ENCODE assay signal across 18 mouse cellular contexts in the genomic region with DNA sequence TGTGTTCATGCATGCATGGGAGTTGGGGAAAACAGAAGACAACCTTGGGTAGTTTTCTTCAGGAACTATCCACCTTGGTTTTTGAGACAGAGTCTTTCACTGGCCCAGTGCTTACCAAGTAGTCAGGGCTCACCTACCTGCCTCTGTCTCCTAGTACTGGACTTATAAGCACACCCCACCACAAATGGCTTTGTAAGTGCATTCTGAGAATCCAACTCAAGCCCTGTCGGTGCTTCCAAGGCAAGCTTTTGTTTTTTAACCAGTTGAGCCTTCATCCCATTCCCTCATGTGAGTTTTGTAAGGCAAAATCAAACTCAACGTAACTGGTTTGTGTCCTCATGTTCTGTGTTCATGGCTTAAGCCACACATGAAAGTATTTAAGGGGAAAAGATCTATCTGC.
A peak's percentile ranks its signal among the peaks of the same experiment; 100 is the strongest.
DNase-seq lines count a peak whose midpoint lies in the region; ATAC-seq lines count a peak whose summit lies in the region.
"Had no signal": no experiment of that assay in that cellular context is flagged by ENCODE, and none has a peak within 500 bp of the region (broad histone marks: within the 10 kb centered on the region; RNA-seq: fewer than 3 reads in every experiment).

No protein-coding gene starts in this region.

- no peaks in the 10 kb centered on the region for H3K27me3 ChIP-seq in heart, embryonic 11.5 days (ENCODE audit: control insufficient read depth, insufficient read depth, low read length)
- no peaks in the 10 kb centered on the region for H3K27me3 ChIP-seq in limb, embryonic 10.5 days (ENCODE audit: low read depth, poor library complexity, severe bottlenecking)
- no peaks in the 10 kb centered on the region for H3K27me3 ChIP-seq in liver, embryonic 12.5 days (replicated peaks)
- H3K27me3 ChIP-seq: embryonic facial prominence, embryonic 12.5 days; forebrain, embryonic 13.5 days; forebrain, embryonic 15.5 days had no signal

- H3K9ac ChIP-seq in heart, embryonic 11.5 days (ENCODE audit: low read depth, low read length): no peak overlapping the region
- no peak overlapping the region for H3K9ac ChIP-seq in liver, embryonic 12.5 days
- H3K9ac ChIP-seq: embryonic facial prominence, embryonic 12.5 days; forebrain, embryonic 13.5 days; forebrain, embryonic 15.5 days; forebrain, postnatal 0 days had no signal

- no peak overlapping the region for H3K4me3 ChIP-seq in heart, embryonic 11.5 days (ENCODE audit: low read depth, low read length)
- H3K4me3 ChIP-seq in brown adipose tissue, adult 24 weeks (ENCODE audit: insufficient read depth, low read depth, low read length): no peak overlapping the region
- H3K4me3 ChIP-seq in limb, embryonic 10.5 days: no peak overlapping the region
- H3K4me3 ChIP-seq in liver, embryonic 12.5 days: no peak overlapping the region
- H3K4me3 ChIP-seq: embryonic facial prominence, embryonic 10.5 days; embryonic facial prominence, embryonic 12.5 days; forebrain, embryonic 13.5 days; forebrain, embryonic 15.5 days had no signal

- WGBS in heart, embryonic 11.5 days (ENCODE audit: insufficient replicate concordance): 81% methylated on average over 2 of the region's 2 CpGs
- 89% methylated on average over 2 of the region's 2 CpGs for WGBS in limb, embryonic 10.5 days
- WGBS in liver, embryonic 12.5 days (ENCODE audit: insufficient replicate concordance): 63% methylated on average over 2 of the region's 2 CpGs

- no peaks in the 10 kb centered on the region for H3K4me1 ChIP-seq in heart, embryonic 11.5 days (ENCODE audit: control insufficient read depth, insufficient read depth, low read length)
- H3K4me1 ChIP-seq in brown adipose tissue, adult 24 weeks (ENCODE audit: control insufficient read depth, insufficient read depth, insufficient read length, low read length): peaks cover 15% of the 10 kb centered on the region
- H3K4me1 ChIP-seq in limb, embryonic 10.5 days: peaks cover 21% of the 10 kb centered on the region
- H3K4me1 ChIP-seq in liver, embryonic 12.5 days: no peaks in the 10 kb centered on the region

- H3K27ac ChIP-seq in heart, embryonic 11.5 days (ENCODE audit: low read depth, low read length): no peak overlapping the region
- peak overlapping the region; percentile 20 for H3K27ac ChIP-seq in brown adipose tissue, adult 24 weeks (replicated peaks; ENCODE audit: low read depth, low read length)
- no peak overlapping the region for H3K27ac ChIP-seq in limb, embryonic 10.5 days
- H3K27ac ChIP-seq in liver, embryonic 12.5 days: no peak overlapping the region
- H3K27ac ChIP-seq: embryonic facial prominence, embryonic 10.5 days; embryonic facial prominence, embryonic 12.5 days; forebrain, embryonic 13.5 days; forebrain, embryonic 15.5 days had no signal

- no peaks in the 10 kb centered on the region for H3K36me3 ChIP-seq in heart, embryonic 11.5 days (ENCODE audit: control insufficient read depth, insufficient read depth, low read length)
- no peaks in the 10 kb centered on the region for H3K36me3 ChIP-seq in limb, embryonic 10.5 days
- H3K36me3 ChIP-seq in liver, embryonic 12.5 days: no peaks in the 10 kb centered on the region
- H3K36me3 ChIP-seq: embryonic facial prominence, embryonic 10.5 days; embryonic facial prominence, embryonic 12.5 days; forebrain, embryonic 15.5 days had no signal

- peak; percentile 55 for DNase-seq in heart, adult 11 months
- DNase-seq in limb, embryonic 10.5 days (ENCODE audit: low spot score): peak; percentile 14
- DNase-seq: adrenal gland, adult 2 months; adrenal gland, postnatal 10 days; adrenal gland, postnatal 25 days; cerebellum, adult 11-12 months; cerebellum, adult 2 months; cerebellum, adult 9-10 months; cerebellum, postnatal 10 days; cerebellum, postnatal 25 days; forebrain, postnatal 0 days had no signal

- no peak overlapping the region for H3K4me2 ChIP-seq in heart, embryonic 11.5 days
- H3K4me2 ChIP-seq in liver, embryonic 12.5 days: no peak overlapping the region
- H3K4me2 ChIP-seq: embryonic facial prominence, embryonic 12.5 days; forebrain, embryonic 13.5 days; forebrain, embryonic 15.5 days had no signal

- no peaks in the 10 kb centered on the region for H3K9me3 ChIP-seq in heart, embryonic 11.5 days (replicated peaks; ENCODE audit: control insufficient read depth, low read length)
- H3K9me3 ChIP-seq in limb, embryonic 10.5 days (replicated peaks): no peaks in the 10 kb centered on the region
- H3K9me3 ChIP-seq in liver, embryonic 12.5 days (replicated peaks): no peaks in the 10 kb centered on the region
- H3K9me3 ChIP-seq: embryonic facial prominence, embryonic 10.5 days; embryonic facial prominence, embryonic 12.5 days; forebrain, embryonic 13.5 days; forebrain, embryonic 15.5 days had no signal

- ATAC-seq in heart, embryonic 11.5 days (replicated peaks; ENCODE audit: insufficient number of reproducible peaks, low FRiP score, low TSS enrichment): no peak
- no peak for ATAC-seq in liver, embryonic 12.5 days
- ATAC-seq: forebrain, embryonic 13.5 days; forebrain, embryonic 15.5 days; forebrain, postnatal 0 days had no signal
